Mouse (Mus musculus) spleen, postnatal 36 days (tissue): Measurements from ENCODE around the gene Gm14288.
"Not testable (repeated sequence)": the region's sequence is repeated elsewhere in the genome, so short reads cannot be mapped to it uniquely, and the experiment has no call there.

Experiments used
- DNase-seq, 2 experiments: peaks; one replicate each; pipeline ENCODE4 v3.0.0; 2022; ENCODE audit warnings: low spot score in 2 of 2, mixed read lengths in 1 of 2

Gm14288 gene

DNA sequence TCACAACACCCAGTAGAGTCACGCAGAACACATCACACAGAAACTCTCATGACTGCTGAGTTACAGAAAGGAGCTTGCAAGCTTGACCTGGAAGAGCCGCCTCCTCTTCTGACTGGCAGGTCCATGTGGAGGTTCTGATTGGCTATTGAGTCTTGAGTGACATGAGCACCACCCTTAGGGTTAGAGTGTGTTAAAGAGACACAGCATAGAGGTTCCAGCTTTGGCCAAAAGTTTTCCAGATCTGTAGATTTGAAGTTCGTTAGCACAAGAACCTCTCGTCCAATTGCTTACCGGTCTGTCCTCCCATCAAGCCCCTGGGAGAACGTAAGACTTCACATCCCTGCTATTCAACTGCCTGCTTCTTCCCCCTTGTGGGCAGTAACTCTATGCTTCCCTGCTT lies at the start of gene Gm14288:
Gene Gm14288 (minus strand): TSS at position 101 of the 400 bp plus-strand sequence.
- DNase-seq = not testable (repeated sequence)

DNA sequence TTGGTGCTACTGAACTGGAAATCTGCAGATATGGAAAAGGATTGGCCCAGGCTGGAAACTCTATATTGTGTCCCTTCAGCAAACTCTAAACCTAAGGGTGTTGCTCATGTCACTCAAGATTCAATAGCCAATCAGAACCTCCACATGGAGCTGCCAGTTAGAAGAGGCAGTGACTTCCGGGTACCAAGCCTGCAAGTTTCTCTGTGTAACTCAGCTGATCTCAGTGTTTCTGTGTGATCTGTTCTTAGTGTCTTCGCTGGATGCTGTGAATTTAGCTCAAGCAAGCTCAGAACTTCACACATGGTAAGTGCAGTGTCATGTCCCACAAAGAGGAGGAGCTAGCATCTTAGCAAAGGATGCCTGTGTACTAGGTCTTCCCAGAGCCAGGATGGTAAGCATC lies 59.7 kb downstream of the Gm14288 start, which contains the start of gene Gm2007:
Gene Gm2007 (plus strand): TSS at position 301 of the 400 bp plus-strand sequence.
- DNase-seq = not testable (repeated sequence)
